Mouse (Mus musculus): ENCODE data around the gene Gm20604. TPM values are rescaled to one million over a fixed set of nuclear protein-coding genes. Genes with fewer than 3 reads are reported as not detected.

Gene Gm20604
- polyA plus RNA-seq, 1 experiment from 2014 or later = 44.5 TPM

Other genes starting within 250 kb of the Gm20604 start
- 157 and 166 TPM in 2 replicates for gene Chga, start 203.7 kb downstream of the Gm20604 start, polyA plus RNA-seq (2015; fragmentation: Nextera tagmentation; extraction: Ambion mirVana)
- 35.1 and 38.7 TPM in 2 replicates for gene Itpk1, start 53.7 kb downstream of the Gm20604 start, polyA plus RNA-seq (2015; fragmentation: Nextera tagmentation; extraction: Ambion mirVana)
- 63.3 and 68.4 TPM in 2 replicates for gene Moap1, start 15.0 kb downstream of the Gm20604 start, polyA plus RNA-seq (2015; fragmentation: Nextera tagmentation; extraction: Ambion mirVana)
- 10.4 and 11.3 TPM in 2 replicates for gene Tmem251, start 14.9 kb downstream of the Gm20604 start, polyA plus RNA-seq (2015; fragmentation: Nextera tagmentation; extraction: Ambion mirVana)
- gene Gm28051, start 907 bp downstream of the Gm20604 start, polyA plus RNA-seq (2015; fragmentation: Nextera tagmentation; extraction: Ambion mirVana) = not detected in 2 replicates
- 42.8 and 45.0 TPM in 2 replicates for gene Gon7, start 869 bp downstream of the Gm20604 start, polyA plus RNA-seq (2015; fragmentation: Nextera tagmentation; extraction: Ambion mirVana)
- gene Ubr7, start 705 bp downstream of the Gm20604 start, polyA plus RNA-seq (2015; fragmentation: Nextera tagmentation; extraction: Ambion mirVana) = 35.8 and 36.3 TPM in 2 replicates
- gene Btbd7, start 119.8 kb upstream of the Gm20604 start, polyA plus RNA-seq (2015; fragmentation: Nextera tagmentation; extraction: Ambion mirVana) = 11.8 and 12.7 TPM in 2 replicates
- not detected in 2 replicates for gene Cox8c, start 140.6 kb upstream of the Gm20604 start, polyA plus RNA-seq (2015; fragmentation: Nextera tagmentation; extraction: Ambion mirVana)
- 6.9 and 7.5 TPM in 2 replicates for gene Unc79, start 190.2 kb upstream of the Gm20604 start, polyA plus RNA-seq (2015; fragmentation: Nextera tagmentation; extraction: Ambion mirVana)

All from hindbrain, embryonic 15.5 days (tissue).